Mouse (Mus musculus) thymus, postnatal 25 days (tissue): ENCODE data around the gene Palm.
A peak's percentile ranks its signal among the peaks of the same experiment; 100 is the strongest.

Experiments used
- DNase-seq: peaks from one replicate; pipeline ENCODE4 v3.0.0; 2022

Gene Palm

DNA sequence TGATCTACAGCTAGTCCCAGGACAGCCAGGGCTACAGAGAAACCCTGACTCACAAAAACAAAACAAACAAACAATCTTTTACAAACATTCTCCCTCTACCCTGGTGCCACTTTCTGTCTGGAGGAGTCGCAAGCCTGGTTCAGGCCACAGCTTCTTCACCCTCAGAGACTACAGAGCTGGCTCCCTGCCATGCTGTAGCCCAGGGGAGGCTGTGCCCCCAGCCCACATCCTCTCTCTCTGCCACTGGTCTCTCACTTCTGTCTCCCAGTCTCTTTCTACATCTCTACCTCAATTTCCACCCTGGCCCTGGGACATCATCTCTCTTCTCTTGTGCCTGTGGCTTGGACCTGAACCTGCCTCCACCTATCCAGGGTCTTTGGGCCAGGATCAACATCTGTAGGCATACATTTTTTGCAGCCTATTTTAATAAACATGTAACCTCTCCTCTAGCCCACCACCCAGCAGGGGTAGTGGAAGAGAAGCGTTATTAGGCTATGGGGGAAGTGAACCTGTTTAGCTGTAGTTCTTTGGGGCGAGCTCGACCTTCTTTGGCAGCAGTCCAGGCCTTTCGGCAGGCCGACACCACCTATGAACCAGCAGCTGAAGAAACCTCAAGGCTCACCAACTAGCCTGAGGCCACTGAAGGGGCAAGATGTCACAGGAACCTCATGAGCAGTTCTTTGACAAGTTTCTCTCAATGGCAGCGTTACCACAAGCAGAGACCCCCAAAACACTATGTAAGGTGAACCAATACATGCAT lies 38.8 kb downstream of the Palm start:
- DNase-seq = peak; percentile 57

DNA sequence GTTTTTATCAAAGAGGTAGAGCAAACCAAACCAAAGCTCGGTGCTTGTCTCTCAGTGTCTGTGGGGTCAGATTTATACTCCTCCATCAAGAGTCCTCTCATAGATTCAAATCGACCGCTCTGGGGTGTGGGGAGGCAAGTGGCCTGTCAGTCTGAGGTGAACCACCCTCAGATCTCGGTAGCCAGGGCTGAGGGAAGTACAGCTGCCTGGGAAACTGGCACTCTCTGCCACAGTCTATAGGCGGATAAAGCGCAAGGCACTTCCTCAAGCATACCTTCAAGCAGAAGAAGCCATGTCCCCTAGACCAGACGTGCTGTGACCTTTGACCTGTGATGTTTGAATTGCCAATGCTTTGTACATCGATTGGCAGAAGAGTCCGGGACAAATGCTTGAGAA lies 39.4 kb downstream of the Palm start:
- no peak for DNase-seq

GRCm38 (mm10) chr10:79834769-79835398 lies 41.5 kb downstream of the Palm start:
- peak; percentile 87 for DNase-seq

- DNase-seq = no peak
Observed at GRCm38 (mm10) chr10:79836918-79837317, 43.5 kb downstream of the Palm start.

- DNase-seq = no peak
Observed at GRCm38 (mm10) chr10:79838151-79838550, 44.8 kb downstream of the Palm start.

DNA sequence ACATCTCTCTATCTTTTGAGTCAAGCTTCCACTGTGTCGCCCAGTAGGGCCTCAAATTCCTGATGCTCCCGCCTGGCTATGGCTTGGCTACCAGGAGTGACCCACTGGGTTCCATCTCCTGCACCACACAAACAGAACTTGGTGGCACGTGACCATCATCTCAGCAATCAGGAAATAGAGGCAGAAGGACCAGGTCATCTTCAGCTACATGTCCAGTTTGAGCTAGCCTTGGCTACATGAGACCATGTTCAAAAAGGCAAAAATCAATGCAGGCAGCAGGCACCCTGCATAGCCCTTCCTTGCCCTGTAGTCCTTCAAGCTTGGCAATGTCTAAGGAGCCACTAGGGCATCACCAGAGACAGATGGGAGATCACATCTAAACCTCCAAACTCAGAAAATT lies 46.7 kb downstream of the Palm start:
- DNase-seq = no peak

DNA sequence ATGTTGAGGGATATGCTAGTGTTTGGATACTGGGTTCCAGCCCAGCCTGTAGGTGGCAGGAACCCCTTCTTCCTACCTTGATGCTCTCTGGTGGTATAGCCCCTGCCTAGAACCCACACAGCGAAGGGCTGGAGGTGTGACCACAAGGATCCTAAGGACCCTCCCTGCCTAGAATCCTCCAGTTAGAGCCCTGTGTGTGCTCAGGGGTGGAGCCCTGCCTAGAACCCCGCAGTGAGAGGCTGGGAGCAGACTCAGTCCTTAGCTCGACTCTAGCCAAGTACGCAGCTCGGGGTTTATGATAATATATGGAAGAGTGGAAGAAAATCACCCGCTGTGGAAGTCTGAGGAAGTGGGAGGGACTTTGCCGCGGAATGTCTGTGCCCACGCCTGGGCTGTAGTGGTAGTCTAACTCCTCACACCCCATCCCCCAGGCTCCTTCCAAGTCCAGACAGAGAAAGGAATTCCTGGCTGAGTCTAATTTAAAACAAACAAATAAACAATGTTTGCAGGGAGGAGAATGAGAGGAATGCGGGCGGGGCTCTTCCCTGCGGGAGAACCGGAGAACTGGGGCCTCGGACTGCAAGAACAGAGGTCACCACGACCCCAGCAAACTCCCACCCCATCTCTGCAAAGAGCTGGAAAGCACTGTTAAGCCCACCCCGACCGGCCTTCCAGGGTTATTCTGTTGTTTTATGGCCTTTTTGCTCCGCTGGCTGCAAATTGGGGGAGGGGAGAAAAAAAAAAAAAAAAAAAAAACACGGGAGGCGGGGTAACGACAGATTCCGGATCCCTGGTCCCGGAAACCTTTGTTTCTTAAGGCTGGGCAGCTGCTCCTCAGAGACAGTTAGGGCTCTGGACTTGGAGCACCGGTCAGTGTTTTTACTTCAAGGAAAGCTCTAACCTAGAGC lies 47.5 kb downstream of the Palm start:
- peak; percentile 42 for DNase-seq

GRCm38 (mm10) chr10:79842322-79842721 lies 49.0 kb downstream of the Palm start:
- DNase-seq = no peak

DNA sequence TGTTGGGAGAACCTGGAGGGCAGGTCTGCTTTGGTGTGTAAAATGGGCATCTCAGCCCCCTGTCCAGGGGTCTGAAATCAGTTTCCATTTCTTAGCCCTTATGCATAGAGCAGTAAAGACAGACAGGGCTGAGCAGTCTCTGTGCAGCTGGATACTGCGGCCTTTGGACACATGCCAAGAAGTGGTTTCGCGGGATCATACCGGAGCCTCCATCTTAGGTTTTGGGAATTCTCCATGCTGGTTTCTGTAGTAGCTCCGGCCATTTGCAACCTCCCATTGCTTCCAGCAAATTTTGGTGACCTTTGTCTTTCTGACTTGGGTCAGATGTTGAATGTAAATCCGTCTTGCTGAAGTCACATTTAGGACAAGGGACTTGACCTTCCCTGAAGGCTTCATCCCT lies 50.1 kb downstream of the Palm start:
- no peak for DNase-seq

- DNase-seq = no peak
Observed at GRCm38 (mm10) chr10:79846553-79846952, 53.2 kb downstream of the Palm start.

GRCm38 (mm10) chr10:79849941-79850628 lies 56.7 kb downstream of the Palm start:
- peak; percentile 62 for DNase-seq

DNA sequence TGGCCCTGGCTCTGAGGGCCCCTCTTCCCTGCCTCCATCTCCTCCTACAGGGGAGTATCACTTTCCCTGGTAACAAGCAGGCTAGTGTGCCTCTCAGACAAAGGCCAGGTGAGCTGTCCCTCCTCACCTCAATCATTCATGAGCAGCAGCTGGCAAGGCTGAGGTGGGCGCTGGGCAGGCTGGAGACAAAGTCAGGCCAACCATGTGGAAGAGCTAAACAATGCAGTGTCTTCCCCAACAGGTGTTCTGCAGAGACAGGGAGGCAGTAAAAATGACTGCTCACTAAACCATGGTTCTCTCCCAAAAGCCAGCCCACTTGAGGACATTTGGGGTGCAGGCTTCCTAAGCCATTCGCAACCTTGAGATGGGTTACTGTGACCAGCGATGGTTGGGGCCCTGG lies 58.3 kb downstream of the Palm start:
- no peak for DNase-seq

DNA sequence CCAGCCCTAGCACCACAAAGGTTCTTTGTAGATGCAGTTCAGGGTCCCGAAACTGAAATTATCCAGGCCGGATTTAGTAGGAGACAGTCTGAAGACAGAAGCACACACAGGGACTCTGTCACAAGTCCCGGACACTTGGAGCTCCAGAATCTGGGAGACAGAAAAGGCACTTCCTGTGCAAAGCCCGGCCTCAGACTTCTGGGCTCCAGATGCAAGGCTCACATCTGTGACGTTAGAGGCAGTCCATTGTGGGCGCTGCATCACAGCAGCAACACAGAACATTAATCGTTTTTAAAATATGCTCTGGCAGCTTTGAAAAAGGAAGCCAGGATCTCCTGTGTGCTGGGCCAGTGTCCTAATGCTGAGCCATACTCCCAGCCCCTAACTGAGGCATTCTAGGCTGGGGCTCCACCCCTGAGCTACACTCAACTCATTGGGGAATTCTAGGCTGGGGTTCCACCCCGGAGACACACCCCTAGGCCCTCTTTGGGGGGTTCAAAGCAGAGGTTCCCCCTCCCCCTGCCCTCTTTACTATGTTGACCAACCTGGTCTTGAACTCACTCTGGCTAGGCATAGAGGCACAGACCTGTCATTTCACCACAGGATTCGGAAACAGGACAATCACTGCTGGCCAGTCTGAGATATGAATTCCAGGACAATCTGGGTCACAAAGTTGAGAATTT lies 58.9 kb downstream of the Palm start:
- peak; percentile 42 for DNase-seq

DNA sequence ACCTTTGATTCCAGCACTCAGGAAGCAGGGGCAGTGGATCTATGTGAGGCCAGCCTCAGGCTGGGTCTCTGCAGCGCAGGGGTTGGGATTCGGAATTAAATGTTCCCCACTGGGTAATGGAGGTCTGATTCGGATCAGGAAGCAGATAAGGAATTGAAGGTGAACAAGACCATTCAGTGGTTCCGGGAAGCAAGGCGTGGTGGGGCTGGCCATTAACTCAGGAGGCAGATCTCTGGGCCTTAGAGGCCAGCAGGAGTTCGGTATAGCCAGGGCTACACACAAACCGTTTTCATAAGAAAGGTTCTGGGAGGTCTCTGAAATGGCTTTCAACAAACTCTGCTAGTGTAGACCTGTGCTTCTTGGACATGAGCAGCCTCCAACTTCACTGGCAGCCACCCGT lies 59.5 kb downstream of the Palm start:
- no peak for DNase-seq

- DNase-seq = peak; percentile 67
Observed at GRCm38 (mm10) chr10:79853392-79853791, 60.0 kb downstream of the Palm start.

- peak; percentile 99 for DNase-seq
Observed at GRCm38 (mm10) chr10:79853860-79854795, 60.8 kb downstream of the Palm start, which contains the start of gene Ptbp1. Ptbp1 (plus strand) TSS chr10:79854427.

DNA sequence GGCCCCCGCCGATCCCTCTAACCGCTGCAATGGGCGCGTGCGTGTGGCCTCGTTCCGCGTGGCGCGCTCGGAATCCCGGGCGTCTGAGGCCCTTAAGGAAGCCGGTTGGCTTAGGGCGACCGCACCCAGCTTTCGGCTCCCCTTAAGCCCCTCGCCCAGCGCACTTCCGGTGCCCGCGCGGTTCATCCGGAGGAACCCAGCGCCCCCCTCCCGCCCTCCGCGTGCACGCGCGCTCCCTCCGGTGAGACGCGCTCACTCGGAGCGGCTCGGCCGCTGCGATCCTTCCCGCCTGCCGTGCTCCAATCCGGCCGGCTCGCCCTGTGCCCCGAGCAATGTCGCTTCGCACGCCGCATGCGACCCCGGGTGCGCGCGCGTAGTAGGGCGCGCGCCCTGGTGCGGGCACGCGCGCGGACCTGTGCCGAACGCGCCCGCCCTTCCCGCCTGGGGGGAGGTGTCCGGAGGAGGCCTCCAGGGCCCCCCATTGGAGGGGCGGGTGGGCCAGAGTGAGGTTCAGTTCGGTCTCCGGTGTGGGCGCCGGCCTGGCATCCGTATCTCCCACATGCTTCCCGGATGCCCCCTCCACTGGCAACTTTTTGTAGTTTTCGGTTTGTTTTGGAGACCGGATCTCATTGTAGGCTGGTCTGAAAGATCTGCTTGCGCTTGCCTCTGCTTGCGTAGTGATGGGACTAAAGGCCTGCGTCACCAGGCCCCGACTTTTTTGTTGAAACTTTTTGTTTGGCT lies 61.6 kb downstream of the Palm start:
- DNase-seq = peak; percentile 84

DNA sequence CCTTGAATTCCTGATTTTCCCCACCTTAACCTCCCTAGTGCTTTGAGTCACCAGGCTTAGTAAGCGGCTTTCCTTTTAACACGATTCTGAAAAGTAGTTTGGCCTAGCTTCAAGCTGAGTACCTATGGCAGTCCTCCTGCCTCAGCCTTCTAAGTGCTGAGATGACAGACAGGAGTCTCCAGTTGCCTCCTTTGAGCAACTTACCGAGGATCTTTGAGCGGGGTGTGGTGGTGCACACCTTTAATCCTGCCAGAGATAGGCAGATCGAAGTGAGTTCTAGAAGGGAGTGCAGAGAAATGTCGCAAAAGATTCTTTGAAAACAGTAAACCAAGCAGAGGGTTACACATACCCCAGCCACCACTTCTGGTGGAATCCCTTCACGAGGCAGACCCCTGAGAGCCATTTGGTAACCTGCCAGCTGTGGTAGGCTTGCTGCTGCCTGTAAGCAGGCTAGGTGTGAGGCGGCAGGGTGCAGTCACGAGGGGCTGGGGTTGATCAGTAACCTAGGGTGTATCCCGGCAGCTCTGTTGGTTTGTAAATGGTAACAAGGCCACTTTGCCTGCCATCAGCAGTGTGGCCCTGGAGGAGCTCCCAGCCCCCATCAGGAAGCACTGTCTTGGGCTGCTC lies 62.3 kb downstream of the Palm start:
- peak; percentile 34 for DNase-seq

DNA sequence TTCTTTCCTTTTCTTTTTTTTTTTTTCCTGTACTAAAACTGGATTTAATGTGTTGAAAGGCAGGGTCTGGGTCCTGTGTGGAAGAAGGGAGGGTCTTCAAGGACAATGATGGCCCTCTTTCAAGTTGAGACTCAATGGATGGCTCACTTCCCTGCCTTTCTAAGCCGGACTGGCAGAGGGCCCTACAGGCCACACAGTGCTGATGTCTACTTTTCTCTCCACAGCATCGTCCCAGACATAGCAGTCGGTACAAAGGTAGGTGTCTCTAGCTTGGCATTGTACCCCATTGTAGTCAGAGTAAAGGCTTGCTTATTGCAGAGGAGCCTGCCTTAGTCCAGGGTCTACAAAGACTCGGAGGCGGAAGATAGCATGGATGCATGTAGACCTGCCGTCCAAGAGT lies 62.9 kb downstream of the Palm start:
- DNase-seq = no peak
